Mouse (Mus musculus) frontal cortex, postnatal 36 days (tissue): Measurements from ENCODE around the gene Itgb8.

Experiments used
- DNase-seq, 2 experiments: peaks; one replicate each; pipeline ENCODE4 v3.0.0; 2022; ENCODE audit warnings: low spot score in 2 of 2

The Itgb8 gene

GRCm38 (mm10) chr12:119209384-119210072, 29.1 kb downstream of the Itgb8 start:
- peak; percentile 35 to 78 for DNase-seq

- DNase-seq: no peak
Observed at GRCm38 (mm10) chr12:119207464-119207801, 31.2 kb downstream of the Itgb8 start.

- peak; percentile 58 to 84 for DNase-seq
Observed at GRCm38 (mm10) chr12:119206711-119207463, 31.7 kb downstream of the Itgb8 start.

DNA sequence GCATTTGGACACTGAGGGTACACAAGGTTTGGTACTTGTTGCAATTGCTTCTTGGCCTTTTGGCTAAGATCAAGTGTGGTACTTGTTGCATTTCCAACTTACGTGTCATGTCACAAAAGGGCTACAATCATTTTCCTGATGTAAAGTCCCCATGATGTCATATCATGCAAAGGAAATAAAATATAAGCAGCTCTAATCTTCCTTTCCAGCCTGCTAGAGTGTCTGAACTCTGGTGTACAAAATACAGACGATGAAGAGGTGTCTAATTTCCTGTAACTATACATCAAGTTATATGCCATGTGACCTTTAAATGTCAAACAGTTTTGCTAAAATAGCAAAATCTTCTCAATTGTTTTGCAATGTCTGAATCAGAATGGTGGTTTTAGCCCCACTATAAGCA, 34.2 kb downstream of the Itgb8 start:
- no peak for DNase-seq

DNA sequence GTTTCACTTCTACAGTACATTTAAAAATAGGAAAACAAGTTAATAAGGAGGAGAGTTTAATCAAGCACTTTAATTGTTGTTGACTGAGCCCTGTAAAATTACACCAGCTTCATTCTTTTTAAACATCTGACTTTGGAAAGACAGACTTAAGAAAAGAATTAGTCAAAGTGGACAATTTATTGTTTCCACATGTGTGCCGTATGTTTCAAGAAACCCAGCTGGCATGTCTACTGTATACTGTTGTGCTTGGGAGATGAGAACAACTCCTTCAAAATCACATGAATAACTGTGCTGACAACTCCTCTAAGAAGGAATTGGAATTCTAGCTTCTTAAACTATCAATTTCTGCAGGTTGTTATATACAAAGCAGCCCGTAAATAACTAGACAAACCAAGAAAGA, 35.8 kb downstream of the Itgb8 start:
- no peak for DNase-seq

DNA sequence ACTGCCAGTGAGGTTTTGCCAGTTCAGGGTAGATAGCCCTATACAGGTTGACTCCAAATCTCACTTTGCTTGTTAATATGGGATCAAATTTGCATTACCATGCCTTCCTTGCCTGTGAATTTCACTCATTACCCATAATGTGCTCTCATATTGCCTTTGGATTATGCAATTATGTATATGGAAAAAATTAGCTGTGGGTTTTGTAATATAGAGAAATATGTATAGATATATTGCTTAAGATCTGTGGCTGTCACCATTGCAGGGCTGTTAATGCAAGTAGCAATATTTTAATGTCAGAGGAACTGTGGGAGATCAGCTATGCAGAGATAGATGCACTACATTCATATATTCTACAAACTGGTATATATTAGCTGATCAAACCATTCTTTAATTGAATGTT, 43.5 kb downstream of the Itgb8 start:
- no peak for DNase-seq

- no peak for DNase-seq
Observed at GRCm38 (mm10) chr12:119189814-119190213, 48.8 kb downstream of the Itgb8 start.

- DNase-seq: no peak
Observed at GRCm38 (mm10) chr12:119185441-119185840, 53.2 kb downstream of the Itgb8 start.

- no peak for DNase-seq
Observed at GRCm38 (mm10) chr12:119182215-119182924, 56.2 kb downstream of the Itgb8 start.

GRCm38 (mm10) chr12:119176017-119176416, 62.6 kb downstream of the Itgb8 start:
- DNase-seq: no peak

DNA sequence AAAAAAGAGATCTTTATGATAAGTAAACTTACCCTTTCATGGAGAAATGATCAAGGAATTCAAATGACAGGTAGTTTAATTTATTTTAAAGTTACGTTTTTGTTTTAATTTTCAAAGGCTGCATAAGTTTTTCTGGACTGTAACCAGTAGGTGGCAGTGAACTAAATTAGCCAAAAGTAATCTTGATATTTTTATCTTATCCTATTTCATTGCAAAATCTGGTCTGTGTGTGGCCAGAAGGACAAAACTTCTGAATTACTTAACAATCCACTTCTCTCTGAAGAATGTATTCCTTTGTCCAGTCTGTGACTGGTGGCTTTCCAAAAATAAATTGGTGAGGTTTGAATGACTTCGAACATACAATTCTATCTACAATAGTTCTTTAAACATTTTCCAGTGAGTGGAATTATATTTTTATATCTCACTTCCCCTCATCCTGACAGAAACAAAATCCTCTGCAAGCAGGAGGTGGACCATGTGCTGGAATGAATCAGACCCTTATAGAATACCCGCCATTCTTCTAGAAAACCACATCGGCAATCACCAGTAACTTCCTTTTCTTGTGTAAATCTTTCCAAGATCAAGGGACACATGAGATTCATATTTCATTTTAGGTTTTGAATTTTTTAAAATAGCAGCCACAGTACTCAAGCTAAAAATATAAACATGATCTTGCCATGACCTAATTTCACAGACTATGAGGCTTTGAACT, 68.6 kb downstream of the Itgb8 start:
- no peak for DNase-seq

DNA sequence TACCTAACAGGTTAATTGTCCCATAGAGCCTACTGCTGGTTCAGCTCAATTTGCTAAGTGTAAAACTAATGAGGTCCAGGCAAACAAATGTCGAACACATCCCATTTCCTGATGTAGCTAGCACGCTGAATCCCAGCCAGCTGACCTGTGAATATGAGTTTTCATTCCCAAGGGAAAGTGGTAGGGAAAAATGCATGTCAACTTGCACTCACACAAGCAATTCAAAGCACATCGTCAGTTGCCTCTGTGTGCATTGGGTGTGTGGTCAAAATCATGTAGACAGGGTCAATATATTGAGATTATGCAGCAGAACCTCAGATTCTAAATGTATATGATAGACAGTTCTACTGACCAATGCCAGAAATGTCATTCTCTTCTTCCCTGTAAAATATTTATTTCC, 69.5 kb downstream of the Itgb8 start:
- no peak for DNase-seq

- no peak for DNase-seq
Observed at GRCm38 (mm10) chr12:119165115-119165514, 73.5 kb downstream of the Itgb8 start.

DNA sequence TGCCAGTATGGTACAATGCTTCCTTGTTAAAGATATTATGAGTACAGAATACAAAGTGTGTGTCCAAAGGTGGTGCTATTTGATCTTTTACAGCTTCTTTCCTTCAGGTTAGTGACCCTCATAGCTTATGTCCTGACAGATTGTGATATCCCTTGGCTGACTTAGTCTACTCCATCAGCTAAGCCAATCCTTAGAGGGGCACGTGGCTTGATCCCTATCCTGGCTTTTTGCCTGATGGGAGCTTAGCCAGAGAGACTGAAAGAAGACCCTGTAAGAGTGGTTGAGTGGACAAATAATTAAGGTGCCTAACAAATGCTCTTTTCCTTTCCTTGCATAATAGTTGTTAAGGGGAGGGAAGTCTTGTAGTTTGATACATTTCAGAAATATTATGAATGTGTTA, 73.9 kb downstream of the Itgb8 start:
- DNase-seq: no peak

DNA sequence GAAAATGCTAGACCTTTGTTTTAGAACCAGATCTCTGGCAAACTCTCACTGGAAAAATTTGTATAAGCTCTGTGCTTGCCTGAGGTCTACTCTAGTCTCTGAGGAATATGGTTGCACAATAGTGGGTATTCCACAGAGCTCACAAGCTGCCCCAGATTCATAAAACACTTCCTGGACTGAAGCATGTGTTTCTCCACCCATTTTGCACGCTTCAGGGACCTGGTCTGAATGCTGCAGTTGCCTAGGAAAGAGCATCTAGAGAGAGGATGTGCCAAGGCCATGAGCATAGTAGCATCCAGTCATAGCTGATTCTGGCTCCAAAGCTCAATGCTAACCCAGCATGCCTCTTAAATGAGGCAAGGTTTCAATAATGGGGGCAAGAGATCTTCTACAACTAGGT, 74.4 kb downstream of the Itgb8 start:
- DNase-seq: no peak

DNA sequence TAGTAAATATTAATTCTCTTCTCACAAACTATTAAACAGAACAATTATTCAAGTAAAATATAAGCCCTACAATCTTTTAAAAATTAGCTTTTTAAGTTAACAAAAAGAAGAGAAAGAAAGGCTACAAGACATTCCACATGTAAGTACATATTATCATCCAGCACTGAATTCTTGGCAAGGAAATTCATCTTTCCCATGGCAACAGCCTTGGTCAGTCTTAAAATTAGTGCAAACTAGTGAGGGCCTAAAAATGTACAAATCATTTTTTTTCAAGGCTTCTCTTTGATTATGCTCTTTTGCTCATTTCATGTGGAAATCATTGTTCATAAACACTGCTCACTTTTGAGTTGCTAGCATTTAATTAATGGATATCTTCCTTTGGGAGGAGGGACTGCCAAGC, 77.8 kb downstream of the Itgb8 start:
- no peak for DNase-seq

DNA sequence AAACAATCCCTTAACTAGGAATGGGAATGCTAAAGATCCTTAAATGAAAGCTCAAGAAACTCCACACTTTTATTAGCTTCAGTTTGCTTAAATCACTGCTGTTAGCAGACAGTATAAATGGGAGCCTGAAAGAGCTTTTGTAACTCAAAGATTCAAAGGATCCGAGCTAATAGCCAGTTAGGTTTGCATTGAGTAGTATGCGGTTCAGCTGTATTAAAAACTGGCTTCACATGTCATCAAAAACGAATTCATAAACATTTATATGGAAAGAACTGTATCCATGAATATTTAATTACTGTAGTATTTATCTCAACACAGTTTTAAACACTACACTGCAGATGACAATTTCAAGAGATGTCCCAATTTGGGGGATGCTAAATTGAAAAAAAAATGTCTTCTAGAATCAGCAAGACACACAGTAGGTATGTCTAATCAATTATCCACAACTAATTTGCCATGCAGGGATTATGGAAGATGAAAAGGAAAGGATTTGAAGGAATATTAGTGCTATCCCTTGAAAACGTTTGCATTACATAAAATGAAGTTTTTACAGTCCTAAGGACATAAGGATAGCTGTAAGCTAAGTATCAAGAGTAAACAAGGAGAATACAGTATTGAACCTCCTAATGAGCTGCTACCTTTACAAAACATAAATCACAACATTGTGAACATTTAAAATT, 79.2 kb downstream of the Itgb8 start:
- no peak for DNase-seq

DNA sequence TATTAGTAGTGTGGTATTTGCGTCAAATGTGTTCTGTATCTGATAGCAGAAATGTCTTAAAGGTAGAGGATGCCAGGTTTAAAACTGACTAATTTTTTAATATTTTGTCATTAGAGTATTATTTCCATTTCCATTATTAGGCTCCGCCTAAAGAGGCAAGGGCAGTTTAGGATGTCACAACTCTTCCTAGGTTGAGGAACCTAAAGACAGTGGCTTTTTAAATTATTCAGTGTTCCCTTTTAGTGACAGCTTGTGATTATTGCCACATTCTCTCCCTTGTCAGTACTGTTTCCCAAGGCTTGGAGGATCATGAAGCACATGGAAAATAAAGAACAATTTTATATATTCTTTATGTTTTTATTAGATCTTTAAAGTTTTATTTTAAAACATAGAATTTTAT, 80.9 kb downstream of the Itgb8 start:
- no peak for DNase-seq

DNA sequence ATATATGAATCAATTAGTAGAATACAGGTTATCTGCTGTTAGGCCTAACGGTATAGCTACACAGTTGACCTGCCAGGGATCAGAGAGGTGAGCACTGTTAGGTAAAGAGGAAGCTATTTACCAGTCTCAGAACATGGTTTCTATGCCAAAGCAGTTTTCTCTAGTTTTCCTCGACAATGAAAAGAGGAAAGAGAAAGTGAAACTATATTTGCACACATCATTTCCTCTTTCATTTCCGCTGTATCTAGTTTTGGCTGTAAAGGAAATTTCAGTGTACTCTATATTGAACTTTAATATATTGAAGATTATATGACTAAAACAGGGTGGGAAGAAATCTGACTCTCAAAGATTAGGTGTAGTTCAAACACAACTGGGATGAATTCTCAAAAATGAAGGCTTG, 81.5 kb downstream of the Itgb8 start:
- no peak for DNase-seq

- no peak for DNase-seq
Observed at GRCm38 (mm10) chr12:119155566-119155965, 83.0 kb downstream of the Itgb8 start.

GRCm38 (mm10) chr12:119150956-119151355, 87.6 kb downstream of the Itgb8 start:
- DNase-seq: no peak

DNA sequence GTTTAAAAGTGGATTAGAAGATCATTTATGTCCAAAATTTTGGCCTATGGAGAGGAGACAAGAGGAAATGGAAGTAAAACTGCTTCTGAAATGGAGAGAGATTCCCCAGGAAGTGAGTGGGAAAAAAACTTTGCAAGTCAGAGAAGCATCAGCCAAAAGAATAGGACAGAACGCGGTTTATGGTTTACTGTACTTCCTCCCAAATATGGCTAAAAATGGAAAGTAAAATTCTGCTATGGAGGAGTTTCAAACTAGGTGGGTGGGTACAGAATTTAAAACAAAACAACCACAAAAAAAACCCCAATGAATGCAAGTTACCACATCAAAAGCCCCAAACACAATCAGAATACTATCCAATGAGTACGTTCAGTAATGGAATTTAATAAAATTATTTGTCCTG, 90.8 kb downstream of the Itgb8 start:
- DNase-seq: no peak
